Mouse (Mus musculus): ENCODE measurements around the gene Nuak2.

Gene Nuak2

DNA sequence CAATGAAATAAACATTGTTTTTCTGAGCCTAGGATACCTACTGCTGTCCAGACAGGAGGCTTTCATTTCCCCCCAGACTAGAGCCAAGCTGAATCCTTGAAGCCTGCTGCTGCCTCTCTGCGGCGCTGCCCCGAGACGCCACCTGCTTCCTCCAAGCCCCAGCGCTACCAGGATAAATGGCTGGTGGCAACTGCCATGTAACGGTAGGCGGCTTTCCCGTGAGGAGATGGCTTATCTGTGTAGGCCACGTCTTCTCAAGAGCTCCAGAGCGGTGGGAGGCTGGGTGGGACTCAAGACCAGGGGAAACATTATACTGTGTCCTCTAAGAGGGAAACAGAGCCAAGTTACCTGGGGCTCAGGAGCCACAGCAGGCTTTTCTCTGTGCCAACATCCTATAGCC, 66.0 kb downstream of the Nuak2 start:
- DNase-seq = no peak

Data from kidney, postnatal 10 days (tissue).